Mouse (Mus musculus) kidney, adult 9 months (tissue): ENCODE data around the gene Faap24.

Experiments
- DNase-seq: peaks from one replicate; pipeline ENCODE4 v3.0.0; 2022

Faap24 gene

DNA sequence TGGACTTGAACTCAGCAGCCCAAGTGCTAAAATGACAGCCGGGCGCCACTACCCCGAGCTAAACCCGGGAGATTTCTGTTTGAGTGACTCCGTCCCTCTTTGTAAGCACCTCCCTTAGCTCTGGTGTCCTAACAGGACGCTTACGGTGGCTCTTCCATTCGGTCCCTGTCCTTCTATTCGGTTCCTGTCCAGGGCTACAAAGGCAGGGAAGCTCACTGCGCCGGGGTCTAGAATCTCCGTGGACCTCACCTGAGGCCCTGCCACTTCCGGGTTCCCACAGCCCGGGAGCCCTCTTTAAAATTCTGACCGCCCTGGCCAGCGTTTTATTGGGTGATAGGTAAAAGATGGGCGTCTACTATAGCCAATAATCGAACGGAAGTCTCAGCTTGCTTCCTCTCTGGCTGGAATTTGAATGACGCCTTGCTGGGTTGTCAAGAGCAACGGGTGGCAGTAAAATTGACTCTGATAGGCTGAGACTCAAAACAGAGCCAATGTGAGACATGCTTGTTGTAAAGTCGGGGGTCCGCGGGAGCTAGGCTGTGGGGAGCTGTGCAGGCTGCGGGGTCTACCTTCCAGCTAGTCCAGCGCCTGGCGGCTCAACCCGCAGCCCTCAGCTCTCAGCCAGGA lies at the start of gene Faap24, which contains the start of gene Cep89:
Gene Faap24 (minus strand): TSS at position 295 of the 627 bp plus-strand sequence.
Gene Cep89 (plus strand): TSS at position 494 of the 627 bp plus-strand sequence.
- peak; percentile 99 for DNase-seq

DNA sequence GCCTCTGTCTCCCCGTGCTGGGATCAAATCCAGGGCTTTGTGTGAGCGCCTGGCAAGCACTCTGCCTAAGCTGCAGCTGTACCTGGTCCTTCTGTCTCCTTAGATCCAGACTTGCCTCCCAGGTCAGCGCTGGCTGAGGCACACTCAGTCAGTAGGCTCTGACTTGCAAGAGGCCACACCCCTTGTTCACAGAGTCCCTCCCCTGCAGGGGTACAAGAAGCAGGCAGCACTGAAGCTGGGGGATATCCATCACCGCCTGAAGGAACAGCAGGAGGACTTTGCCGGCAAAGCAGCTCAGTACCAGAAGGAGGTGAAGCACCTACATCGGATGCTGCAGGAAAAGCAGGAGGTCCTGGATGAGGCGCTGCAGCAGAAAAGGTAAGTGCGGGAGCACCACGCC lies 38.6 kb upstream of the Faap24 start:
- no peak for DNase-seq

DNA sequence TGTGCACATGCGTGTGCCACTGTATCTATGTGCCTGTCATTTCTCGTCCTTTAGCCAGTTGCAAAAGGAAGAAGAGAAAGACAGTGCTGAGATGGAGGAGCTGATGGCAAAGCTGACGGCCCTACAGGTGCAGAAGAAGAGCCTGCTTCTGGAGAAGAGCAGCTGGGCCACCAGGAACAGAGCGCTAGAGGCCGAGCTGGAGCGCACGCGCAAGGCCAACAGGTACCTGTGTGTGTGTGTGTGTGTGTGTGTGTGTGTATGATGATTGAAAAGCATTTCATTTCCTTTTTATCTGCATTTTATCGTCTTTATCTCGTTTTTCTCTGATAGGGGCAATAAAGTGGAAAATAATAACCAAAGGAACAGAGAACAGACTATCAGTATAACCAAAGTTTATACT lies 31.5 kb upstream of the Faap24 start:
- no peak for DNase-seq

DNA sequence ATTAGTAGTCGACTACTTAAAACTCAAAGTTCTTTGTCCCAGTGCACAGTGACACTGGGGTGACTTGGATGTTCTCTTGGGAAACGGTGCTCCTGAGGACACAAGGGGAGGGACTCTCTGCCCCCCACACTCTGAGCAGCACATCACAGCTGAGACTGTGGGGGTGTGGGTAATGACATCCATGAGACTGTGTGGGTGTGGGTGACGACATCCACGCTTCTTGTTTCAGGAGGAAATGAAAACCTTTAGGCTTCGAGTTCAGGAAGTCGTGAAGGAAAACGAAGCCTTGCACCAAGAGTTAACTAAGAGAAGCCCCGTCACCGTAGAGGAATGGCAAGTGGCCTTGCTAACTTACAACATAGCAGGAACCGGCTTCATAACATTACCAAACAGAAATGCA lies 26.4 kb upstream of the Faap24 start:
- no peak for DNase-seq

DNA sequence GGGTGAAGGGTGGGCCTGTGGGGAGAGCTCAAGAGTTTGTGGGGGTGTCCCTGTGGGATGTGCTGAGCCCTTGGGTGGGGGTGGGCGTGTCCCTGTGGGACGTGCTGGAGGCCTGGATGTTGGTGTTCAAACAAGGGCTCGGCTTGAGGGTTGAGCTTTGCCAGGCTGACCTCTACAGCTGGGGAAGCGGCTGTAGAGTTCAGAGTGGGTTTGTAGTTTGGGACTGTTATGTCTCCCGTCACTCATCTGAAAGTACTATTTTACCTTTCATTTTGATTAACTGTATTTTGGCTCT lies 20.0 kb upstream of the Faap24 start:
- DNase-seq = no peak

DNA sequence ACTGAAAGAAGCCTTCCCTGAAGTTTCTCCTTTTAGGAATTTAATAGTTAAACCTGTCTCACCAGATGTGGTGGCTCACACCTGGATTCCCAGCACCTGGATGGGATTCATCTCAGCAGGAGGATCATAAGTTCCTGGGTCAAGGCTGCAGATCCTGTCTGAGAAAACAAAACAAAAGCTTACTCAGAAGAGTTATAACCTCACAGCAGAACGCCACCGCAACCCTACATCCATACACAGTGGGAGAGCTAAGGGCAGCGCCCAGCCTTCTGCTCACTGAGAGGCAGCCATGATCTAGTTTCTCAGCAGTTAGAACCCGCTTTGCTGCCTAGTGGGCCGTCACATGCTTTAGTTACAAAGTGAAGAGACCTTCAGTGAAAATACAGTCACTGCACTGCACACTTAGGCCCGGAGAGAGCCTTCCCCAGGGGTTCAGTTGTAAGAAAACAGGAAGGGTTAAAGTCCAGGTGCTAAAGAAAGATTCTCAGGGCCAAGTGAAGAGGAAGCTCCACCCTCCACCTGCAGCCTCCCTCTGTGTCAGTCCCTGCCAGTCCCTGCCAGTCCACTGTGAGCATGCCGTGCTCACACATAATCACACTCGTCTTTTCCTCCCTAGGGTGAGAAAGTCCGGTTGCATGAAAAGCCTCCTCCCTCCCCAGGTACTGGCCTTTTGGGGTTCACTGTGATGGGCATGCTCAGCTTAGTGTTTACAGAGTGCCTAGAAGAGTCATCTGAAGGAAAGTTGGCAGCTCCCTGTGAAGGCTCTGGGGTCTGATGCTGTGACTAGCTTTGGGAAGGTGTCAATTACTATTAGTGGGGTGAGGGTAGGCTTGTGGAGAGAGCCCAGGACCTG lies 19.4 kb upstream of the Faap24 start:
- DNase-seq = peak; percentile 87

DNA sequence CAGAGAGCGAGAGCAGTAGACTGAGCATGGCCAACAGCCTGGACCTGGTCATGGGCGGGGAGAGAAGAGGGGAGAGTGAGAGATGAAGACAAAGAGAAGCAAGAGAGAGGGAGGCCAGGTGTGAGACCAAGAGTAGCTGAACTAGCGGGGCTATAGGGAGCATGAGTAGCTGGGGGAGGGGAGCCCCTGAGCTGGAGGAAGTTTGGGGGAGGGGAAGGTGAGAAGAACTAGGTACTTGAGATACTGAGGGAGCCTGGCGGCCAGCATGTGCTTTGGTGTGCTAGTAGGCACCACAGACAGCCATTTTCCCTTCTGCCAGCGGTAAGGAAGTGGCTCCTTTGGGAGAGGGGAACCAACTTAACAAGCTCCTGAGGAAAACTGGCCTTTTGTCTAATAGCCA lies 18.6 kb upstream of the Faap24 start:
- no peak for DNase-seq

DNA sequence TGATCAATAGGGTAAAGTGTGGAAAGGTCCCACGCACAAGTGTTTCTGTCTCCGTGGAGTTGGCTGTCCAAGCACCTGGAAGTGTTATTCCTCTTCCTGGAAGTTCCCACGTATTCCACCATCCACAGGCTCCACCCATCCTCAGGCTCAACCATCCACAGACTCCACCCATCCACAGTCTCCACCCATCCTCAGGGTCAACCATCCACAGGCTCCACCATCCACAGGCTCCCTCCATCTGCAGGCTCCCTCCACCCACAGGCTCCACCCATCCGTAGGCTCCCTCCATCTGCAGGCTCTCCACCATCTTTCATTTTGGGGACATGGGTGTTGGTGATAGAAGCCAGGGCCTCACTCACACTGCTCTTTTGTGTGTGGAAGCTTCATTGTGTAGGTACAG lies 4.5 kb upstream of the Faap24 start:
- DNase-seq = no peak

DNA sequence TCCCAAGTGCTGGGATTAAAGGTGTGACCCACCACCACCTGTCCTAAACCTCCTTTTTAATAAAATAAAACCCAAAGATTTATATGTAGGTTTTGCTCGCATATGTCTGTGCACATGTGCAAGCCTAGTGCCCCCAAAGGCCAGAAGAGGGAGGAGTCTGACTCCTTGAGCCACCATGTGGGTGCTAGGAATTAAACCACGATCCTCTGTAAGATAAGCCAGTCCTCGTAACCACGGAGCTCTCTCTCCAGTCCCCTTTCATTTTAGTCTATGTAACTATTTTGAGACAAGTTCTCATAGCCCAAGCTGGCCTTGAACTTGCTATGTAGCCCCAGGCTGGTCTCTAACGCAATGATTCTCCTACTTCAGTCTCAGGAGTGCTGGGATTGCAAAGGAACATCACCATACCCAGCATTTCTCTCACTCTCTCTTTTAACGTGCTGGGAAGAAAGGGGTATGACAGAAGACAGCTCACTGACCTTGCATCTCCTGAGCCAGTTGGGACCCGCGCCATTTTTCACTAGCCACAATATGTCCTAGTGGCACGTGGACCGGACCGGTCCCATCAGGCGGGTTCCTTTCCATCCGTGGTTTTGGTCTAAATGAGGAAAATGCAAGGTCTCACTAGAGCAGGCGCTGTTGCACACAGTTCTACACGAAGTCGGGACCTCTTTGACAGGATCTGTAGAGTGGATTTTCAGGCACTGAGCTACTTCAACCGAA lies 741 bp downstream of the Faap24 start:
- no peak for DNase-seq

DNA sequence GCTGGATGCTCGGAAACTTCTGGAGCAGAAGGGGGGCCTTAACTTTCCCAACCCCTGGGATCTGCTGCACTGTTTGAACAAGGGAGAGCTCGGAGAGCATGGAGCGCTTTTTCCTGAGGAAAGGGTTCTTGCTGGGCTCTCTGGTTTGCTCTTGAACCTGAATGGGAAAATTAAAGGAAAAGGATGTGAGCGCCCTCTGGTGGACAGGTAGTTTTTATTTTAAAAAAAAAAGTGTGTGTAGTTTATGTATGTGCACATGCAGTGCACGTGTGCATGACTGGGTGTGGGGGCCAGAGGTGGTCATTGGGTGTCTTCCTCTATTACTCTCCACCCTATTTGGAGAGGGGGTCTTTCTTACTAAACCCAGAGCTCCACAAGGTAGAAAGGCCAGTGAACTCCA lies 3.7 kb downstream of the Faap24 start:
- DNase-seq = peak; percentile 76

DNA sequence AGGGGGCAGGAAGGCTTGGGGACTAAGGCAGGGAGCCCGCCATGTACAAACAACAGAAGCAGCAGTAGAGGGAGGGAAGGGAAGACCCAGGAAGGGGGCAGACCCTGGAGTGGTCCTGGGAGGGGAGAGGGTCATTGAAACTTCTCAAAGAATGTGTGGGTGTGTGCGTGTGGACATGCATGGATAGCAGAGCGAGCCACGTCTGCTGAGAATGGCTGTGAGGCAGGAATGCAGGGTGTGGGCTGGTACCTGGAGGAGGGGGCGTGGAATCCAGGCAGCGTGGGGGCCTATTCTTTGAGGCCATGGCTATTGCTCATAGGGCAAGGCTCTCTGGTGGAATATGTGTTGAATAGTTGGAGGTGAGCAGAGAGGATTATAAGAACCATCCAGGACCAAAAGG lies 7.9 kb downstream of the Faap24 start:
- no peak for DNase-seq

DNA sequence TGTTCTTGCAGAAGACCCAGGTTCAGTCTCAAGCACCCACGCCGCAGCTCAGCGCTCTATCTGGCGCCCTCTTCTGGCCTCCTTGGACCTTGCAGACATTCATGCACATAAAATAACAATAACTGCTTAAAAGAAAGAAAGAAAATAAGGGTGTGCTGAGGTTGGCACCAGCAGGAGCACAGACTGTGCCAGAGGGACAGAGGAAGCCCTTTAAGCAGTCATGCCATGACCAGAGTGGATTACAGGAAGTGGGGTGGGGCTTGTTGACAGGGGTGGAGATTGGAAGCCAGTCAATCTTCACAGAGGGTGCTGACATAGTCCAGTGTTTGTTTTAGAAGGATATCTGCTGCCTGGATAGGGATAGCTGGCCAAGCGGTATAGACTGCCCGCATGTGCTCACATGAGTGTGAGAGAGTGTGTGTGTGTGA lies 10.1 kb downstream of the Faap24 start:
- peak; percentile 61 for DNase-seq

DNA sequence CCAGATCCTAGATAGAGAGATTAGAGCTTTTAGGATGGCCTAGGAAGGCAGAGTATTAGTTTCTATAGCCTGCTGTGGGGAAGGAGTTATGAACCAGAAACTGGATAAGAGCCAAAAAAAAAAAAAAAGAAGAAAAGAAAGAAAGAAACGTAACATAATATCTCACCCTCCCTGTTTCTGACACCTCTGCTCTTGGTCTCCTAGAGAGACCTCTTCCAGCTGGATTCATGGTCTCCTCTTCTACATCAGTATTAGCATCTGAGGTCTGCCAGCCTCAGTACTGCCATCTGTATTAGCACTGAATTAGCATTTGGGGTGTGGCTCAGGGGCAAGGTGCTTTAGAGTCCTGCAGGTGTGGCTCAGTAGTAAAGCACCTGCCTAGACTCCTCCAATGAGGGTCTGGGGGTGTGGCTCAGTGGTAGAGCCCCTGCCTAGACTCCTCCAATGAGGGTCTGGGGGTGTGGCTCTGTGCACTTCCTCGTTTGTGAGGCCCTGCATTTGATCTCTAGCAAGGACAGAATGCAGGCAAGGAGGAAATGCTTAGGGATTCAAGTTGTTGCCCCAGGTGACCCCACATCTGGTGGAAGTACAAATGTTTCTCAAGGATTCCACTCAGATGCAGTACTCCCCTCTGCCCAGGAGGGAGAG lies 13.8 kb downstream of the Faap24 start:
- DNase-seq = no peak

DNA sequence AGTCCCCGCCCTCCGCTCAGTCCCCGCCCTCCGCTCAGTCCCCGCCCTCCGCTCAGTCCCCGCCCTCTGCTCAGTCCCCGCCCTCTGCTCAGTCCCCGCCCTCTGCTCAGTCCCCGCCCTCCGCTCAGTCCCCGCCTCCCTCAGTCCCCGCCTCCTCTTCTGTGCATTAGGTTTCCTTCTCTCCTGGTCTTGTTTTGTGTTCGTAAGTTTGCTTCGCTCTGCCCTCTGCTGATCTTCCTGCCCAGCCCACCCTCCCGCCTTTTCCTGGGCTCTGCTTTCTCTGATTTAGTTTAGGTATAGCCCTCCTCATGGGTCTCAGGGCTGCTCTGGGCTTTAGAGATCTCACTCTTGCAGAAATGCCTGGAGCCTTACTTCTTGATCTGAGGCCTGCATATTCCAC lies 14.8 kb downstream of the Faap24 start:
- no peak for DNase-seq

DNA sequence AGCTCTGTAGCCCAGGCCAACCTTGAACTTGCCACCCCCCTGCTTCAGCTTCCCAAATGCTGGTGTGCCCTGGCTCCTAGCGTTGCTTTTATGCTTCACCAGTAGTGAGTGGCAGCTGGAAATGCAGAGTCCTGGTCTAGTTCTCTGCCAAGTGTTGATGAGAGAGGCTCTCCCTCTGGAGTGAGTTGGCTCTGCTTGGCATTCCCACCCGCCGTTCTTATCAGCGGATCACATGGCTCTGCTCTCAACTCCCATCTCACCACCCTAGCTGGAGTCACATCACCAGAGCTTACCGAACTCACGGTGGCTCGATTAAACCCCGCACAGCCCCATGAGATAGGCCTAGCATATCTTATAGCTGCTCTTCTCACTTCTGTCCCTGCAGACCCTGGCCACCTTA lies 16.3 kb downstream of the Faap24 start:
- no peak for DNase-seq

DNA sequence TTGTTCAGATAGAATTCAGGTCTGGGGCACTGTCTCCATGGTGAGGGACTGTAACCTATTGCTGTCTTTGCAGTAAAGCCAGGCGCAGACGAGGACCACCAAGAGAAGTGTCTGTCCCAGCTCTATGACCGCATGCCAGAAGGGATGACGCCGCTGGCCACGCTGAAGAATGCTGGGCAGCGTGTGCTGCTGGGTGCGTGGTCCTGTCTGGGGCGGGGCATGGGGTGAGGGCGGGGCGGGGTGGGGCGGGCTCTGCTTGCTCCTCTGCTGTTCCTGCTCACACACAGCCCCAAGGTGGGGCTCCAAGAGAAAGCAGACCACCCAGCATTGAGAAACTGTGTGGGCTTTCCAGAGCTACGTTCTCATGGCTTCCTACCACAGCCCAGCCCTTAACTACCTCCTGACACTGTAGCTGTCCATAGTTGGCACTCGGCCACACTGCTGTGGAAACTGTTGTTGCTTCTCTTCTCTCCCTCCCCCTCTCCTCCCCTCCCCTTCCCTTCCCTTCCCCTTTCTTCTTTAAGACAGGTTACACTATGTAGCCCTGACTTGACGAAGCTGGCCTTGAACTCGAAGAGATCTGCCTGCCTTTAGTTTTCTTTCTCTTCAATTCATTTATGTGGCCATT lies 17.0 kb downstream of the Faap24 start:
- no peak for DNase-seq

DNA sequence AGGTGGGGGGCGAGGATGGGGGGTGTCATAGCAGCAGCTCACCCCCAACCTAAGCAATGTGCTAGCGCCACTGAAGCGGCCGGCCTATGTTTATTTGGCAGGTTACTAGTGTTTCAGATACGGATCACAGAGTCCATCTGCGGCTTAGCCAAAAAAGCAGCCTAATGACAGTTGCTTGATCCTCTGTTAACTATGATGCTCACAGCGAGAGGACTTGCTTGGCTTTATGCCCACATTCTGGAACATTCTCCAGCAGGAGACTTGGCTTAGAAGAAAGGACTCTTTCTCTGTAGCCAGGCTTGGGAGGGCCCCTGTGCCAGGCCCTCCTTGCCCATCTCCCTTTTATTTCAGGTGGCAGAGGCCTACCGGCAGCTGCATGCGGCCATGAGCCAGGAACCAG lies 20.0 kb downstream of the Faap24 start:
- DNase-seq = peak; percentile 71

DNA sequence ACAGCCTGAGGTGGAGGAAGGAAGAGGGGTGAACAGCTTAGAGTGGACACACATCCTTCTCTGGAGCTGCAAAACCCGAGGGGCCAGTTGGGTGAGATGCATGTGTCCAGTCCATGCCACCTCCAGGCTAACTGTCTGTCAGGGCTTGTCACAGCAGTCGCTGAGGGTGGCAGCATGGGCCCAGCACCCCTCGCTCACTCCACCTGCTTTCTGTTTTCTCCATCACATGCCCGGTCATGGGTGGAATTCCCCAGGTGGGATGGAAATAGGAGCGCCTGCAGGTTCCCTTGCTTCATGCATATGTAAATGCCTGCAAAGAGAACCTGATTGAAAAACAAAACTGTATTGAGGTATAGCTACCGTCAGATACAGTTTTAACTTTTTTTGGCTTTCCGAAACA lies 22.4 kb downstream of the Faap24 start:
- peak; percentile 47 for DNase-seq

DNA sequence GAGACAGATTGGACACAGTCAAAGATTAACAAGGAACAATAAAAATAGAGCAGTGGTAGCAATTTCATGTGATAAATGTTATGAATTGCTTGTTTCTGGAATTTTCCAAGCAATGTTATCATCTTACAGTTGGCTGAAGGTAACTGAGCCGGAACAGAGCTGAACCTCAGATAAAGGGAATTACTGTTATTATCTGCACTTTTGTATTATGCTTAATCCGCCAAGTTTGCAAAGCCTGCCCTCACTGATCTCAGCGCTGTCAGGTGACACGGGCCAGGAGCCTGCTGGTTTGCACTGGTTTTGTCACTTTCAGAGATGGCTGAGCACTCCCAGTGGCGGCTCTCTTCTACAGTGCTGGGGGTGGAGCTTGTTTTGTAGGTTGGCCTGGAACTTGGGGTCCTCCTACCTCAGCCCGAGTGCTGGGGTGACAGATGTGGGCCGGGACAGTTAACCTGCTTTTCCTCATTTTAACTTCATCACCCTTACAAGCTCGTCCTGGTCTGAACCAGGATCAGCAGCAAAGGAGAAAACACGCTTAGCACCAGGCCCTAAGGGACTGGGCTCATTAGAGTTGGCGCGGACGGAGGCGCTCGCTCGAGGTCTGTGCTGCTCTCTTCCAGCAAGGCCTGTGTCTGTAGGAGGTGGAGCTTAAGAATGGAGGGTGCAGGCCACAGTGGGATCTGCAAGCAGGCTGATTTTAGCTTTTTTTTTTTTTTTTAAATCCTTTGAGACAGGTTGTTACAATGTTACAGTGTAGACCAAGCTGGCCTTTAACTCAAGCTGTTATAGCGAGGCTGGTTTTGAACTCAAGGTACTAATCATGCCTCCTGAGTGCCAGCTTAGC lies 23.3 kb downstream of the Faap24 start:
- peak; percentile 69 for DNase-seq

DNA sequence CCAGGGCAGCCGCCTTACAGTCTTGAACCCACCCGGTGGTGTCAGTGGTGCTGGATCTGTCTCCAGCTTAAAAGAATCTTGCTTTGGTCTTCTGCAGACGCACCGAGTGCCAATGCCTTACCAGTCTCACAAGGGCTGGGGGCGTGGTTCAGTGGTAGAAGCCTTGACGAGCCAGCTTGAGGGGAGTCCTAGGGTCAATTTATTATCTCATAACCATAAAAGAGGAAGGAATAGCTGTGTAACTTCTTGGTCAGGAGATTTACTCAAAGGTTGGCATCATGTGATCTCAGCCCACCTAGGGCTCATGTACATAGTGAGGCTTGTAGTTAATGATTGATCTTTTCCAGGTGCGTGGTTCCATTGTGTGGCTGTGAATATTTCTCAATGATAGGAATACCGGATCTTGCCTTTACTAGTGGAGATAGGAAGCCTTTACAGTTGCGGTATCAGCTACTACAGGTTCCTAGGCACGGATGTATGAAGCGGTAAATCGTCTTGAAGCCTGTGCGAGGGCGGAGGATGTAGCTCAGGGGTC lies 24.1 kb downstream of the Faap24 start:
- DNase-seq = no peak

DNA sequence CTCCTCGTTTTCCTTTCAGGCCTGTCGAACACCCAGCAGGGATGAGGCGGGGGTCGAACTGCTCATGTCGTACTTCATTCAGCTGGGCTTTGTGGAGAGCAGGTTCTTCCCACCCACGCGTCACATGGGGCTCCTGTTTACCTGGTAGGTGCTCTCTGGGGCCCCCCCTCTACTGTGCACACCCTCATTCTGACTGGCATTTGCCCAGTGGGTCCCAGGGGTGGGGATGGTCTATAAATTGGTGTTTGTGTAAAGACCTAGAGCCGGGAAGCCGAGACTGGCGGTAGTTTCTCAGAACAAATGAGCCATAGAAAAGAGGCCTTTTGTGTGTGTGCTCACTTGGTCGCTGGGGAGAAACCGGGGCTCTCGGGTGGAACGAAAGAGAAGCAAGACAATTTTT lies 25.5 kb downstream of the Faap24 start:
- no peak for DNase-seq
